Mouse (Mus musculus) midbrain, embryonic 11.5 days (tissue): ENCODE data around the gene Olfr1322. TPM values are rescaled to one million over a fixed set of nuclear protein-coding genes. Genes with fewer than 3 reads are reported as not detected.

Experiments
- ATAC-seq: fragments of 200-750 bp; cut with Nextera tagmentation; 2 replicates; pipeline ENCODE4 v1.8.0; 2017; ENCODE audit warnings: moderate TSS enrichment, moderate library complexity; ENCODE audit not compliant: low FRiP score
- DNase-seq: peaks from one replicate; pipeline ENCODE4 v3.0.0; 2015; ENCODE audit warnings: low spot score; ENCODE audit errors: missing footprints
- H3K27ac ChIP-seq: fragments of 300-500 bp; sonication (generic); 2 replicates; pipeline ENCODE4 v1.5.1; 2014; ENCODE audit warnings: low read depth, low read length
- H3K27me3 ChIP-seq: fragments of 300-500 bp; sonication (generic); 2 replicates; pipeline ENCODE4 v1.6.1; 2014; ENCODE audit warnings: mild to moderate bottlenecking, low read length, moderate library complexity, mixed read lengths; ENCODE audit not compliant: control insufficient read depth, insufficient read depth
- H3K36me3 ChIP-seq: fragments of 300-500 bp; sonication (generic); 2 replicates; pipeline ENCODE4 v1.6.1; 2014; ENCODE audit warnings: mild to moderate bottlenecking, low read length, moderate library complexity, mixed read lengths; ENCODE audit not compliant: control insufficient read depth, insufficient read depth
- H3K4me1 ChIP-seq: fragments of 300-500 bp; sonication (generic); 2 replicates; pipeline ENCODE4 v1.6.1; 2014; ENCODE audit warnings: low read length; ENCODE audit not compliant: control insufficient read depth, insufficient read depth
- H3K4me2 ChIP-seq: fragments of 300-500 bp; sonication (generic); 2 replicates; pipeline ENCODE4 v1.6.1; 2014; ENCODE audit warnings: mild to moderate bottlenecking, moderate library complexity
- H3K4me3 ChIP-seq: fragments of 300-500 bp; sonication (generic); 2 replicates; pipeline ENCODE4 v1.5.1; 2014; ENCODE audit warnings: low read depth, low read length
- H3K9ac ChIP-seq: fragments of 300-500 bp; sonication (generic); 2 replicates; pipeline ENCODE4 v1.6.1; 2014; ENCODE audit warnings: low read length
- H3K9me3 ChIP-seq: fragments of 300-500 bp; sonication (generic); 2 replicates; pipeline ENCODE4 v1.6.1; 2016; ENCODE audit warnings: low read length; ENCODE audit not compliant: control insufficient read depth
- WGBS: fragments of 180-500 bp; shearing (Covaris S2); extraction: QIAGEN DNeasy Blood & Tissue Kit; methylation state at CpG from one replicate; pipeline ENCODE4 v1.1.7; 2014; 5-methylcytosine and 5-hydroxymethylcytosine counted together
- polyA plus RNA-seq: library from polyadenylated mRNA; unstranded; fragments of >200 nt; fragmentation: Nextera tagmentation; extraction: Ambion mirVana; gene quantifications from 2 replicates; pipeline ENCODE4 v1.2.1, GENCODE M21; 2014

Gene Olfr1322
- not detected in 2 replicates for polyA plus RNA-seq

DNA sequence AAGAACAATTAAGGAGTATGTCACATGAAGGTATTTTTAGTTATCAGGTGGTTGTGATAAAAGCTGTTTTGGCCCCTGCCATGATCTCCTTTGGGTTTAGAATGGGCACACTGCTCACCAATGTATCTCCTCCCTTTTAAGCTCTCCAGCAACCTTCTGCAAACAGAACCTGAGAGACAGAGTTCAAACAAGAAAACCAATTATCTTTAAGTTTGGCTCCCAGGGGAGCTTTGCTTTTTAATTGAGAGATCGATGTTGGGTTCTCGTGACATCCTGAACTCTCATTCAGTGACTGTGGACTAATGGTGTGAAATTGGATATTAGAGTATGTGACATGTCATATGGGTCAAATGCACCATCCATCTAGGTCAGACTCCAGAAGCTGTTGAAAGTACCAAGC, at the start of gene Olfr1322:
Olfr1322 (minus strand) TSS at position 101 of the 400 bp plus-strand sequence.
- Histone ChIP-seq H3K27me3 (no peaks in the 10 kb centered on the region), H3K36me3 (no peaks in the 10 kb centered on the region), H3K9ac (no peak within 1 kb of the TSS), H3K4me3 (no peak within 1 kb of the TSS), H3K9me3 (no peaks in the 10 kb centered on the region), H3K27ac (no peak within 1 kb of the TSS), H3K4me1 (no peaks in the 10 kb centered on the region), H3K4me2 (no peak within 1 kb of the TSS)
- WGBS: 89% methylated on average over 2 of the region's 2 CpGs
- ATAC-seq (no peak), DNase-seq (no peak)

DNA sequence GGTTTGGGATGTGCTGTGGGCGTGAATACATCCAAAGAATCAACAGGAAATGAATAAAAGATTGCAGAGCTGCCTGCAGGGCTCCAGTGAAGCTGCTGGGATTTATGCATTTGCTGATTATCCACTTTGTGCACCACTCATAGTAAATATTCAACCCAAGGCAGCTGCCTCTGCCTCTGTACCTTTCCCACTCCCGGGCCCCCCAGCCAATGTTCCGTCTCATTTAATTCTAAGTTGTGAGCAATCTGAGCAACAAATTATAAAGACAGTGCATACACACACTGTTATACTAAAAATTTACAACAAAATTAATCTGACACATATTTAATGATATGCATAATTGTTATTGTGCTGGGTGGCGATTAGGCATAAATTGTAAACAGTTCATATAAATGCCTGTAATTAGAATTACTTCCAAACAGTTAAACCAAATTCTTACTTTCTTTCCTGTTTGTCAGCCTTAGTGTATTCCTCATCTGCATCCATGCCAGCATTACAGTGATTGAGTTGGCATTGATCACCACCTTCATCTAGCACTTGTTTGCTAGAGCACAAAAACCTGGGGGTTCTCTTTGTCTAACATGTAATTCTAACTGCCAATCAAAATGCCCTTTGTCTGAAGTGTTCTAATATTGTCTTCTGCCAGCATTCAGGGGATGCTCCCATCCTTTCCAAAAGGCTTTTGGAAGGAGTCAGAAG, 13.5 kb downstream of the Olfr1322 start:
- no peaks in the 10 kb centered on the region for H3K9me3 ChIP-seq
- WGBS: 86% methylated on average over 4 of the region's 4 CpGs
- no peaks in the 10 kb centered on the region for H3K36me3 ChIP-seq
- no peaks in the 10 kb centered on the region for H3K27me3 ChIP-seq
- no peak overlapping the region for H3K27ac ChIP-seq
- DNase-seq: no peak
- no peaks in the 10 kb centered on the region for H3K4me1 ChIP-seq
- no peak overlapping the region for H3K9ac ChIP-seq
- H3K4me3 ChIP-seq: no peak overlapping the region
- no peak for ATAC-seq
- no peak overlapping the region for H3K4me2 ChIP-seq

Other genes with a start within 250 kb of the Olfr1322 start
- gene Olfr1320, start 219.2 kb downstream of the Olfr1322 start, polyA plus RNA-seq: not detected in 2 replicates
- gene Olfr1321, start 156.4 kb downstream of the Olfr1322 start, polyA plus RNA-seq: not detected in 2 replicates
- 1.6 and 2.1 TPM in 2 replicates for gene Igsf1, start 93.7 kb downstream of the Olfr1322 start, polyA plus RNA-seq
- gene Olfr1323, start 127.9 kb upstream of the Olfr1322 start, polyA plus RNA-seq: not detected in 2 replicates